Mouse (Mus musculus) natural killer cell, adult 2 months (primary cell): Measurements from ENCODE around the gene Atad5.

Experiments
- DNase-seq, 2 experiments: peaks; one replicate each; pipeline ENCODE4 v3.0.0; 2022; ENCODE audit warnings: low spot score in 2 of 2

Gene Atad5

DNA sequence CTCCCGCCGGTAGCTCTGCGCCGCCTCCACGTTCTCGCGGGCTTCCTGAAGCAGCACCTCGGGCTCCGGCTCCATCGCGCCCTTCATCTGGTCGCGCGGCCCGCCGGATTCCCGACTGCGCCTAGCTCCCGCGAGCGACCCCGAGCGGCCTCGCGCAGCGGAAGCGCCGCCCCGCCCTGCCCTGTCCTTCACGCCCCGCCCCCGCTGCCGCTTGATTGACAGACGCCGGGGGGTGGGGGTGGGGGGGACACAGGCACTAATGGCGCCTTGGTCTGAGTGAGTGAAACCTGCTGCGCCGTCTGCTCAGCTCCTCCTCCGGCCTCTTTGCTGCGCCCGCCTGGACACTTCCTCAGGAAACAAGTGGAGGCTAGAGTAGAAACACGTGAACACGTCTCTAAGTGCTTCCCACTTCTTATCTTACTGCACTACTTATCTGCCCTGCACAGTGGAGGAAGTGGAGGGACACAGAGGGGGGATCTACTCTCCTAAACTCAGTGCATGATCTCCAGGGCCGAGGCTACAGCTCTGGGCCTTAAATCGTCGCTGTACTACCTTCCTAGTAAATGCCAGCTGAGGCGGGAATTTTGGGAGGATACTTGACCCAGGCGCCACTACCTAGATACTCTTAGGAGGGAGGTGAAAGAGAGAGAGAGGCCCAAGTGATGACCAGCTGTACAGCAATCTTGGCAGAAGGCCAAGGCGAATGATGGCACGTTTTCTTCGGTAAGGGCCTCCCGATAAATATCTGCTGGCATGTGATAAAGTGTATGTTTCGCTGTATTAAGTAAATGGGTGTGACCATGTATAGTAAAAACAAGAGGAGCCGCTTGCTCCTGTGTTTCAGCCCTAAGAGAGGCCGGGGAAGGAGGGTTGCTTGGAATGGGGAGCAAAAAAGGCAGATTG, 8.1 kb upstream of the Atad5 start, which contains the start of gene Crlf3:
Gene Crlf3 (minus strand): TSS at position 166 of the 903 bp plus-strand sequence.
- peak; percentile 91 to 93 for DNase-seq

DNA sequence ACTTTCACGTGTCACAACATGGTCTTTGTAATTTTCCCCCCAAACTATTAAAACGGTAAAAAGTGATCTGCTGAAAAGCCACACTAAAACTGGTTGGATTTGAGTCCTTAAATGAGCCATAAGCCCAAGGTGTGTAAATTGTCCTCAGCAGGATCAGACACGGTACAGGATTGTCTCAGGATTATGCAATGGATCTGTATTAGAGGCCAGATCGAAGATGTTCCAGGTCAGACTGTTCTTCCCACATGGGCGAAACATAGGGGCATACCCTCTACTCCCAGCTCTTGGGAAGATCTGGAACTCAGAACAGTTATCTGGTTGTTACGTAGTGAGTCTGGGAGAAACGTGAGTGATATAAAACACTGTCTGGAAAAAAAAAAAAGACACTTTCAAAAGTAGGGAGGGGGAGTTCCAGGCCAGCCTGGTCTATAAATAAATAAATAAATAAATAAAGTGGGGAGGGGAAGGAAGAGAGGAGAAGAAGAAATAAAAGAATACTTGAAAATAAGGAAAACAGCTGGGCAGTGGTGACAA, 7.3 kb upstream of the Atad5 start:
- DNase-seq: no peak

DNA sequence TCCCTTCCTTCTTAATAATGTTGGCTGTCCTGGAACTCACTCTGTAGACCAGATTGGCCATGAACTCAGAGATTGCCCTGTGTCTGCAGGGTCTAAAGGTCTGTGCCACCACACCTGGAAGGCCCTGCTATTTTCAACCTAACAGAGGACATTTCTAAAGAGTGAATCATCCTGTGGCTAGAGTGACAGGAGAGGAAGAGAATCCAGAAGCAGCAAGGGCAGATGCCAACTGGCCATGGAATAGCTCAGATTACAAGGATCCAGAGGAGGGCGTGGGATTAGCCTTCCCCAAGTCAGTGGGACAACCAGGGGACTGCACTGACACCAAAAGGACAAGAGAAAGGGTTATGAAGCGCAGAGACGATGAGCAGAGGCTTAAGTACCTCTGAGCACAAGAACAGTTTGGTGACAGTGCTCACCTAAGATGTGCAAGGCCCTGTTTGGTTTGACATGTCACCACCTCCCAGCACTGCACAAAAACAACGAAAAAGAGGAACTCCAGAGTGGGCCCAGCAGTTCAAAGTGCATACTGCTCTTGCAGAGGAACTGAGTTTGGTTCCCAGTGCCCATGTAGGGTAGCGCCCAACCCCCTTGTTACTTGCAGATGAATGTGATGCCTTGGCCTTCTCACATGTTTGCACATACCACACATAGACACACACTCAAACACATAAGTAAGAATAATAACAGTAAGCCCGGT, 3.7 kb upstream of the Atad5 start:
- DNase-seq: peak in 1 of 2 experiments; percentile 48

DNA sequence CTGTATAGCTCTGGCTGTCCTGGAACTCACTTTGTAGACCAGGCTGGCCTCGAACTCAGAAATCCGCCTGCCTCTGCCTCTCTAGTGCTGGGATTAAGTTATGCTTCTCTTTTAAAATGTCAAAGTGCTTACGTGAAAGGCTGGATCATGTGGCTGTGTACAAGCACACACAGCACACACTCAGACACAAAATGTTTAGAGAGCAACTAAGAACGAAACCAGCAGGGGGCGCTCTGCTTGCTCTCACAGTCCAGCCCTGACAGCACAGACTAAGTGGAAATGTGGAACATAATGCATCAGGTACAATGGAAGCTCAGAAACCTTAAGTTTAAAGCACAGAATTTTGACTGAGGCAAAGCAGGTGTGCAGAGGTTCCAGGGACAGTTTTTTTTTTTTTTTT, 2.4 kb upstream of the Atad5 start:
- DNase-seq: peak; percentile 85 to 92

DNA sequence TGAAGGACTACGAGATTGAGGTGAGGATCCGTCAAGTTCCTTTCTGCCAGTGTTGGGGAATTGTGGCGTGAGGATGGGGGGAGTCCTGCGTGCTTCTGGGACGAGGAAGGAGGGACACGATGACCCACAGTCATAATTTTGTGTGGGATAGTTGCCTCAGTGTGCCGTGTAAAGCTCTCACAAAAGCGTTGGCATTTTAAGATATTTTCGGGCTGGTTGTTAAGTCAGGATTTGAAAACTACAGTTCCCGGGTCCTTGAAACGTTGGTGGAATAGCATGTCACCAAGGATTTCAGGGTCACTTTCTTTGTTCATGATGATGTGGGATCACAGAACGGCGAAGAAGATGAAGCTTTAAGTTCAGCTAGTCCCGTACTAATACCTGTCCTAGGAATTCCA, 616 bp downstream of the Atad5 start:
- DNase-seq: no peak

DNA sequence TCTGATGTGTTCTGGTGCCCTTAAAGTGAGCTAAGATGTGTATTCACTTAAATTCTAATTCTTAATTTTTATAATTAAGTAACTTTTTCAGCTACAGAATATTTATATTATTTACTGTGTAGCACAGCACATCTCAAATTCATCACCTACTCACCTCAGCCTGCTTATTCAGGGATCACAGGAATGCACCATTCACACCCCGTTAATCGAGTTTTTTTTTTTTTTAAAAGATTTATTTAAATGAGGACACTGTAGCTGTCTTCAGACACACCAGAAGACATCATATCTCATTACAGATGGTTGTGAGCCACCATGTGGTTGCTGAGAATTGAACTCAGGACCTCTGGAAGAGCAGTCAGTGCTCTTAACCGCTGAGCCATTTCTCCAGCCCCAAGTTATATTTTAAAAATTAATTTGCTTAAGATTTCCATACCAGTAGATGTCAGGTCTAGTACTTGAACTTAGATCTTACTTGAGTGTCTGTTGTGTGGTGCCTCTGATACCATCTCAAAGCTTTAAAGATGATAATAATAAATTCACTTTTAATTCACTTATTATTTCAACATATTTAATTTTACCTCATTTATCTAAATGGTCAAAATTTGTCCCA, 1.5 kb downstream of the Atad5 start:
- DNase-seq: no peak

DNA sequence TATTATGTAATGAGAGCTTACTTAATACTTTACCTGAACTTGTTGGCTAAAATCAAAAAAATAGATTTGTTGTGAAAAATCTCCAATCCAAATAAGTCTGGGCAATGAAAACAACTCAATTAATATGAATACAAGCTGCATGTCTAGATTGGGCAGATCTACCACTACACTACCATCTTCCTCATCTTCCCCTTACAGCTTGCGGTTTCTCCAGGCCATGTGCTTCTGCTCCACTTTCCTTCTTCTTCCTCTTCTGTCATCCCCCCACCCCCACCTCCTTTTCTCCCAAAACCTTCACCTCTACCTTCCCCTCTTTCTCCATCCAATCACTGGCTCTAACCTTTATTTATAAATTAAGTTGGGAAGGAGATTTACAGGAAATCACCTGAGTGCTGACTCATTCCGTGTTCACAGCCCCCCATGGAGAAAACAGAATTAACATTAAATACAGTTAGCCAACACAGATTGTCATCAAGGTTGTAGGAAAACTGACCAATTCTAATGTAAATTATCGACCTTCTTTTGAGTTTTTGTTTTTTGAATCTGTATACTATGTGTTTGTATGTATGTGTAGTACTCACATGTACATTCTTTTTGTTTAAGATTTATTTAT, 9.3 kb downstream of the Atad5 start:
- no peak for DNase-seq

DNA sequence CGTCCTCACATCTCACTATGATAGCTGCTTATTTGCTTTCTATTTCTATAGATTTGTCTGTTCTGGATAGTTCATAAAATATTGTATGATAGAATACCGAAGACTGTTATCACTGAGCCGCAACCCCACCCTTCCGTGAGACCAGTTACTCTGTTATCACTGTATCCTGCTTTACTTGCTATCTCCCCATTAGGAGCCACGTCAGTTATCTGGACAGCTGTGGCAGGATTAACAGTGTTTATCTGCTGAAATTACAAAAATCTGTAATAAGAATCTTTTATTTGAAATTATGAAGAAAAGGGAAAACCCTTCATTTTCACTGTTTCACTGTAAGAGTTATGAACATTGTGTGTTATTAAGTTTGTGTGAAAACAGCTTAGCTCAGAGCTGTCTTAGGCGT, 12.1 kb downstream of the Atad5 start:
- no peak for DNase-seq

DNA sequence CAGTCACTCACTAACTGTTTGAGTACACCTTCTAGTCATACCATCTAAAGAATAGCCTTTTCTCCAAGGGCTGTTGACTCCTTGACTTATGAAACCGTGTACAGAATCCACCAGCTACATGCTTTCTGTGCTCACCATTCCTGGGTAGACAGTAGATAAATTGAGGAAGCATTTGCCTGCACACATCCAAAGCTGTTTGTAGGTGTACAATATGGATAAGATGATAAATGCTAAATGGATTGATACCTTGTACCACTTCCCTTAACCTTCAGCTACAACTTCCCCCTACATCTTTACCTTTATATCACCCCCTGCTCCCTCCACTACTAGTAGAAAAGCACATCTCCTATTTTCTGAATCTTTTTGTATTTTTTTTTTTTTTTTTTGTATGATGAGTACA, 15.2 kb downstream of the Atad5 start:
- DNase-seq: no peak

DNA sequence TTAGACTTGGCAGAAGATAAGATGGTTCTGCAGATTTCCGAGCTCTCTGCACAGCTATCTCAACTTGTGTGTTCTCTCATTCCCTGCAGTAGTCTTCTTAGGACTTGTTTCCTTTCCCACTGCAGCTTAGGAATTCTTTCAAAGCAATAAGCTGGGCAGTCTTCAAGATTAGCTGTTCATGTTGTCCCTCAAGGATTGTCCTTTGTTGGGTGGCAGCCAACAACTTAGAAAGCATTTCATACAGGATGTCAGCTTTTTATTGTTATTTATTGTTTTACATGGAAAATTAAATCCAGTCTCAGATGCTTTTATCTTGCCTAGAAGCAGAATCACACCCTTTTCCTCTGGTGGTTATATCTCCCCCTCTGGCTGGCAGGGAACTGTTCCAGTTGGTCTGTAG, 27.2 kb downstream of the Atad5 start:
- no peak for DNase-seq

DNA sequence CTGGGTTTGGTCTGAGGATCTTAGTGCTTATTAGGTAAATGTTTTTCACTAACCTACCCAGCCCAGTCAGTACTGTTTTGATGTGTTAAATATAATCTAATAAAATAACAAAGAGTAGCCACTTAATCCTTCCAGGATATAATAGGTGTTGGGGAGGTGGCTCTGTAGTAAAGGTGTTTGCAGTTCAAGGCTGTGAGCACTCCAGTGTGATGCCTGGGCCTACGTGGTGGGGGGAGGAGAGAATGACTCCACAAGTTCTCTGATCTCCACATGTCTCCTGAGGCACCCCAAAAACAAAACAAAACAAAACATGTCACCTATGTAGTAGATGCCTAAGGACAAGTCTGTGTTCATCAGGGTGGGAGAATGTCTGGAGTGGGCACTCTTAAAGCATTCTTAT, 42.9 kb downstream of the Atad5 start:
- no peak for DNase-seq

DNA sequence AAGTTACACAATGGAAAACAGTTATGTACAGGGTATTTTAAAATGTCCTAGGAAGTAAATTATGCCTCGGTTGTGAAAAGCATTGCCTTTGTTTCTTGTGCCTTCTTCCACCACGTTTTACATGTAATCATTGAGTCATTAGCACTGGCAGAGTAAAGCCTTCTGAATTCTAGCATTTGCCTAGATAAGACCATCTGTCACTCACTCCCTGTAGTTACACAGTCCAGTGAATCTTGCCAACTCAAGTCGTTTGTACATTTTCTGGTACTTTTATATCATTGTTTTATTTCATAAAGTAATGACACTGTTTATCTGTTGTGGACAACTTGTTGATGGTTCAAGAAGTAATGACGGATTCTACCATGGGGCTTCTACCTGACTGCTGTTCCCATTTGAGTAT, 45.5 kb downstream of the Atad5 start:
- no peak for DNase-seq

DNA sequence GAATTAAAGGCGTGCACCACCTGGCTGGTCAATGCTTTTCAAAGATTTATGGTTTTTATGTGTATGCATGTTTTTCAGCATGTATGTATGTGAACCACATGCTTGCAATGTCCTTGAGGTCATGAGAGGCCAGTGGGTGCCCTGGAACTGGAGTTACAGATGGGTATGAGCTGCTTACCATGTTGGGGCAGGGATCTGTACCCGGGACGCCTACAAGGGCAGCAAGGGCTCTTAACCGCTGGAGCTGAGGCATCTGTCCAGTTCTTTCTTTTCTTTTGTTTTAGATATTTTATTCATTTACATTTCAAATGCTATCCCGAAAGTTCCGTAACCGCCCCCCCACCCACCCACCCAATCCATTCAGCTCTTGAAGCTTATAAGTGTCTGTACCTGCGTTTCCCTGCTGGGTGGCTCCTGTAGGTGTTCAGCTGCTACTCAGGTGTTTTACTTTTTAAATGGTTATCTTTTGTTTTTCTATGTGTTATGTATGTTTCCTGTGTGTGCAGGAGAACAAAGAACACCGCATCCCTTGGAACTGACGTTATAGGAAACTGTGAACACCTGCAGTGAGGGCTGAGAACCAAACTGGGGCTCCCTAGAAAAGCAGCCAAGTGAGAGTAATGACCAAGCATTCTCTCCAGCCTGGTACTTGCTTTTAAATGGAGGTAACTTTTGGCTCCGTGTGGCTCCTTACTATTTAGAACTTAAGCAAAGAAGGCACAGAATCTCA, 46.9 kb downstream of the Atad5 start:
- no peak for DNase-seq

DNA sequence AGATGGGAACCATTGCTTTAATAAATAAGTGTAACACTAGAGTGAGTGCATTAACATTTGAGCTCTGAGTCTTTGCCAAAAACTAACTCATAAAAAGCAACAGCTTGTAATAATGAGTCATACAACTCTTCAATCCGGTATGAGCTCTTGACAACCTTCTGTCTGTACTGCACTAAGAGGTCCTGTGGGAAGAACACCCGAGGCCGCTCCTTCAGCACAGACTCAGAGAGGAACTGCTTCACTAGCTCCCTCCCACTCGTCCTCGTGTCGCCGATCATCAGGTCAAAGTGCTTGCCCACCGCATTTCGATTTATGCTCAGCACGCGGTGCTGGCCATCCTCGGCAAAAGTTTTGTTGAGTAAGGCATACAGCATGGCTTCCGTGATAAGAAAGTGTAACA, 47.6 kb downstream of the Atad5 start:
- no peak for DNase-seq

DNA sequence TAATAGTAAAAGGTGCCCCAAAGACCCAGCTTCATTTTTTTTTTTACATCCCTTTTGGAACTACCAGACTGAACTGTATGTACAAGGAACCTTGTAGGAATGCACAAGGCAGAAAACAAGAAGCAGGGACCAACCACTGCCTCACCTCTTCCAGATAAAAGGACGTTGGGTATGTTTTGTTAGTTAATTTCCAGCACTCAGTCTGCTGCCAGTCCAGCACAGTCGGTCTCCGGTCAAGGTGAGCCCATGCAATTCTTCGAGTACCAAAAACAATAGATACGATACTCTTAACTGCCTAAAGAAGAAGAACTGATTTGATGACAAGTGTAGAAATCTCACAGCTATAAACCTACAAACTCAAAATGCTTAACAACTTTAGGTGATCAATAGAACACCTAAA, 48.6 kb downstream of the Atad5 start:
- DNase-seq: no peak

DNA sequence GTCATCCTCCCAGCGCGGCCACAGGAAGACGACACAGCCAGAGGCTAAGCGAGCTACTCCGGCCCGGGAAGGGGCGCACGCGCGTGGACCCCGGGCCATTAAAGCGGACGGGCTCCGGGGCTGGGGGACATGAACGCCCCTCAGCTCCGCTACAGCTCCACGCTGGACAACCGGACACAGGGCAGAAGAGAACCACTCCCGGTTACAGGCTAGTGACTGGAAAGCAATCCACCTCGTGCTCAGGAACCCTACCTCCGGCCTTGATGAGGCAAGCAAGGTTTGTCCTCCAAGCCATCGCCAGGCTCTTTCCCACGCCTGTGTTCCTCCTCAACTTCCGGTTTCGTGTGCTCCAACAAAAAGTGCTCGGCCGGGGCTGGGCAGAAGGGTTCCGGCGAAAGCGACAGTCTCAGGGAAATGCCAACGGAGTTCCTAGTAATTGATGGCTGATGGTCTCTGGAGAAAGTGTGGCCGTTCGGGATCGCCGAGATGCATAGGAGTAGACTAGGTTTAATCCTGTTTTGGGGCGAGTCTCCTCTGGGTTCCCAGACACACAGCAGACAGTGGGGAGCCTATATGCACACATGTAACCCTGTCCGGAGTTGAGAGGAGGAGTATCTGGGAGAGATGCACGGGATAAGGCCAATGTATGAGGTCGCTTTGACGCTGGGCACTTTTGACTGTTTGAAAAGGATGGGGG, 52.8 kb downstream of the Atad5 start, which contains the start of gene Tefm:
Gene Tefm (minus strand): TSS at position 351 of the 697 bp plus-strand sequence.
- DNase-seq: peak; percentile 64 to 69

DNA sequence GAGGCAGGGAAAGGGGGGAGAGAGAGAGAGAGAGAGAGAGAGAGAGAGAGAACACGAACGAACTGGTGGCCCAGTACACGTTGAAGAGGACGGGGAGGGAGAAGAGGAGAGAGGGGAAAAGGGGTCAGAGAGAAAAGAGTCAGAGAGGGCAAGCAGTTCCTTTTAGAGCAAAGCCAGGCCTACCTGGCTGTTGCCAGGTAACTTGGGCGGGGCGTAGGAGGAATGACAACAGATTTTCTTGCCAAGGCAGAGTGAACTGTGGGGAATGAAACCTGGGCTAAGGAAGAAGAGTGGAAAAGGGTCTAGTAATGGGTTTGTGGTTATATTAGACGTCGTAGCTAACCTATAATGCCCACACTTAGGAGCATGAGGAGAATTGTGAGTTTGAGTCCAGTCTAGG, 53.7 kb downstream of the Atad5 start:
- no peak for DNase-seq

DNA sequence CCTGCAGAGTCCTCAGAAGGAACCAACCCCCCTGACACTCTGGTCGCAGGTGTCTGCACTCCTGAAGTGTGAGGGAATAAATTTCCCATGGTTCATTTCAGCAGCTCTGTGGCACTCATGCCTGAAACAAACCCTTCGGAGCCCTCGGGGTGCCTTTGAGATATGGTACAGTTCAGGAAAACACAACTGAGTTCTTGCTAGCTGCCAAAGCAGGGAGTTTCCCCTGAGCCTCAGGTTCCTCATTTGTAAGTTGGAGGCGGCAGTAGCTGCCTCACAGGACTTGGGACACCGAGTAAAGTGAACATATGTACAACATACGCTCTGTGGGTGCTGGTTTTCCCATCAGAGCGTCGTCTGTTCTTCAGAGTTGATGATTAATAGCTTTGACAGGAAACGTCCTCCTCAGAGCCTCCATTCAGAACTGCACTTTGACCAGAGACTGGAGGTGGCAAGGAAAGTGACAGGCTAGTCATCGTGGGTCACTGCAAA, 56.6 kb downstream of the Atad5 start:
- DNase-seq: peak in 1 of 2 experiments; percentile 59

DNA sequence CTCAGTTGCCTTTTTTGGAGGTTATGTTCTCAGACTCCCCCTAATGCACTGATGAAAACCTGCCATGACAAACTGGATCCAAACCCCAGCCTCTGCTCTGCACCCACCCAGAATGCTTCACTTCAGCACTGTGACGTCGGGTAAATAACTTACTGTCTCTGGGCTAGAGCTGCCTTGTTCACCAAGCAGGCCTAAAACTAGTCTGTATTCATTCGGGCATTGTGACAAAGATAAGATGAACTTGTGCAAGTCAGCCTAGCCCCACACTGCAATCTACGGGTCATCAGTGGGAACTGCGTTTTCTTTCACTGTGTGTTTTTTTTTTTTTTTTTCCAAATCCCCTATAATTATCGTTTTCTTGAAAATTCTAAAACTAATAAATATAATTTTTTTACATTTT, 58.5 kb downstream of the Atad5 start:
- DNase-seq: no peak

DNA sequence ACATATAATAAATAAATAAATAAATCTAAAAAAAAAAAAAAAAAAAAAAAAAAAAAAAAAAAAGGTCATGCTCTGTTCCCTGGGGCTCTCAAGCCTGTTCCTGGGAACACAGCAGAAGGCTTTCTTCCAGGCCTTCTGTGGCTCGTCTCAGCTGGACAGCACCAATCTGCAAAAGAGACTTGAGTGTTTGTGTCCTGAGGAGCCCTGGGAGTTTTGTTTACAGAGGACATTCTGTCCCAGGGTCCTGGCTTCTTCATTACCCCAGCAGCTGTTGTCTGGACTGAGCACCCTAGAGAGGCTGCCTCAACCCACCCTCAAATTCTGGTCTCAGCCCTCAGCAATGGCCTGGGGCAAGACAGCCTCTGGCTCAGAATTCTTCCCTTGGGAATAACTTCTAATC, 59.1 kb downstream of the Atad5 start:
- no peak for DNase-seq
